Mouse (Mus musculus) lung, adult 2 months (tissue): ENCODE measurements around the gene Myt1l. TPM values are rescaled to one million over a fixed set of nuclear protein-coding genes. Genes with fewer than 3 reads are reported as not detected.

Source experiments
- DNase-seq: peaks from one replicate; pipeline ENCODE4 v3.0.0; 2022
- H3K4me1 ChIP-seq: fragments of 200-500 bp; 2 replicates; pipeline ENCODE4 v1.6.1; 2011; ENCODE audit warnings: low read length; ENCODE audit not compliant: control insufficient read depth, insufficient read depth
- H3K4me3 ChIP-seq: fragments of 200-500 bp; replicated peaks from 2 replicates; pipeline ENCODE3; 2011; ENCODE audit warnings: low read depth, mild to moderate bottlenecking, control low read depth, low read length; ENCODE audit errors: extremely low read depth
- CTCF ChIP-seq: fragments of 200-500 bp; IDR thresholded peaks from 2 replicates; pipeline ENCODE4 v1.5.1; 2011; ENCODE audit warnings: mild to moderate bottlenecking, low read length, control low read depth; ENCODE audit not compliant: insufficient read depth
- POLR2A ChIP-seq: fragments of 200-500 bp; IDR thresholded peaks from 2 replicates; pipeline ENCODE4 v1.6.1; 2011; ENCODE audit warnings: low read depth, mild to moderate bottlenecking, control low read depth, low read length, borderline replicate concordance; ENCODE audit errors: extremely low read depth
- WGBS: fragments of 180-500 bp; shearing (Covaris S2); methylation state at CpG from one replicate; pipeline ENCODE4 v1.1.7; 2018; 5-methylcytosine and 5-hydroxymethylcytosine counted together
- polyA plus RNA-seq: library from polyadenylated mRNA; depleted of rRNA; stranded (reverse); fragments of >200 nt; gene quantifications from 2 replicates; pipeline ENCODE4 v1.2.3, GENCODE M21; 2012

Gene Myt1l
- polyA plus RNA-seq, 1 experiment, result not detected

DNA sequence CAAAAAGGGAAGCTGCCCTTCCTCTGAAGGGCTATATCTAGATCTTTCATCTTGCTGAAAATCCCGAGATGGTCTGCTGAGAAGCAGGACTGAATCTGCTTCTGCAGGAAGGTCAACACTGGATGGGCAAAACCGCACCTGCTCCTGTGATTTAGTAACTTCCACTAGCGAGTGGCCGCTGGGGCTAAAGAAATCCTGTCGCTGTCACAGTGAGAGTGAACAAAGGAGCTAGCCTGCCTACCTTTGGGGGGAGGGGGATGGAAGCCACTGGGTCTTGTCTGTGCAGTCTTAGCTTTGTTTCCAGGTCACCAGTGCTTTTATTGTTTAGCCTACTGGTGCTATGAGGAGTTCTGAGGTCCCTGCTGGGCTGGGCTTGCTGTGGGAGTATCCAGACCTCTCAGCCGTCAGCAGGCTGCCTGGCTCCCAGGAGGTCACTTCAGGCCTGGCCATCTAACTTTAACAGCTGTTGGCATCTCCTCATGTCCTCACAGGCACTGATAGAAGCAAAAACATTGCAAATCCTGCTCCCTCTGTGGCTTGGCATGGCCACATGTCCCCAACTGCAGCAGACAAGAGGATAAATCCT lies 173.6 kb downstream of the Myt1l start:
- TF ChIP-seq POLR2A (no peak), CTCF (no peak)
- 31% methylated on average over 6 of the region's 6 CpGs for WGBS
- H3K4me1 ChIP-seq, result no peaks in the 10 kb centered on the region; the same call in 1 of the 2 replicates
- no peak overlapping the region for H3K4me3 ChIP-seq
- no peak for DNase-seq

DNA sequence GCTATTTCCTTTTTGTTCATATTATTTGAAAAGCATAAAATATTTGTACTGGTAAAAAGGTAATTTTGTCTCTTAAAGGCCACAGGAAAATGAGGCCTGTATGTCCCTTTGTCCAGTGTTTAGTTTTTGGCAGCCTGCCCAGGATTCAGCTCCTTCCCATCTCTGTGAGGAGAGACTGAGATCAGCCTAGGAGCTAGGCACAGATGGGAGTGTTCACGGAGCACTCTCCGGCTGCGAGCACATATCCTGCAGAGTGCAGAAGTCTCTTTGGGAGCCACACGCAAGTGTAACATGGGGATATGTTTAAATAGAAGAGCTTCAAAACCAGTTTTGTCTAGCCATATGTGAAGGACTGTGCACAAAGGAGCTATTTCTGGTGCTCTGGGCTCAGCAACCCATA lies 174.4 kb downstream of the Myt1l start:
- no peak for DNase-seq
- Histone ChIP-seq H3K4me3 (no peak overlapping the region), H3K4me1 (no peaks in the 10 kb centered on the region; the same call in 1 of the 2 replicates)
- TF ChIP-seq CTCF (no peak), POLR2A (no peak)
- WGBS, result 41% methylated on average over 4 of the region's 4 CpGs

DNA sequence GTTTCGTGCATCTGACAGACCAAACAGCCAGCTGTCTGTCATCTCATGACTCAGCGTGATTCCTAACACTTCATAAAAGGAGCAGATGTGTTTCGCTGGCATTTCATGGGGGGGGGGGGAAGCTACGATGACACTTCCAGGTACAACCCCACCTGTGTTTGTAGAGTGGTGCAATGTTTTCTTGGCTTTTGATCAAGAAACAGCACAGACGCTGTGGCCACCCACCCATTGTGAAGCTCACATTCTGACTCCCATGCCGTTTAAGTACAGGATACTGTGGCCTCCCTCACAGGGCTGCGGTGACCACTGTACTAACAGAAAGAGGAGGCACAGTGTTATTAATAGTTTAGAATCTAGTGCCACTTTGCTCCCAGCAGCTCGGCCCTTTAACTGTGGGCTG lies 175.4 kb downstream of the Myt1l start:
- 71% methylated on average over 8 of the region's 8 CpGs for WGBS
- H3K4me3 ChIP-seq, result no peak overlapping the region
- TF ChIP-seq POLR2A (no peak), CTCF (no peak)

DNA sequence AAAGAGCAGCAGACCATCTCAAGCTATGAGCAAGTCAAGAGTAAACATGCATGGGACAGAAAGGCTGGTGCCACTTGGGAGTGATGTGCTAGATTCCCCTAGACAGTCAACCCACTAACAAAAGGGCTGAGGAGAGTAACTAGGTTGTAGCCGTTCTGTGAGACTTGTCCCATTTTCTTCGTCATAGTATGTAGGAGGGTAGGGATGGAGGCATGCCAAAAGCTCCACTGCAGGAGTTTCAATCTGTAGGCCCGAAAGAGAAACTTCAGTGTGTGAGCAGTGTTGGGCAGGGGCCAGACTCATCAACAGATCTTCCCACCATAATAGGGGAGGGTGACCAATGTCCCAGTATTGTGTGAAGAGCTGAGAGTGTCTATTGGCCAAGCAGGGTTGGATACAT lies 178.9 kb downstream of the Myt1l start:
- Histone ChIP-seq H3K4me3 (no peak overlapping the region), H3K4me1 (no peaks in the 10 kb centered on the region)
- WGBS, result 61% methylated on average over 3 of the region's 3 CpGs
- no peak for DNase-seq
- no peak for TF ChIP-seq POLR2A
- TF ChIP-seq CTCF, result no peak

More for the DNA sequence above, 175.4 kb downstream of the Myt1l start:
- no peaks in the 10 kb centered on the region; the same call in 1 of the 2 replicates for H3K4me1 ChIP-seq
- no peak for DNase-seq

DNA sequence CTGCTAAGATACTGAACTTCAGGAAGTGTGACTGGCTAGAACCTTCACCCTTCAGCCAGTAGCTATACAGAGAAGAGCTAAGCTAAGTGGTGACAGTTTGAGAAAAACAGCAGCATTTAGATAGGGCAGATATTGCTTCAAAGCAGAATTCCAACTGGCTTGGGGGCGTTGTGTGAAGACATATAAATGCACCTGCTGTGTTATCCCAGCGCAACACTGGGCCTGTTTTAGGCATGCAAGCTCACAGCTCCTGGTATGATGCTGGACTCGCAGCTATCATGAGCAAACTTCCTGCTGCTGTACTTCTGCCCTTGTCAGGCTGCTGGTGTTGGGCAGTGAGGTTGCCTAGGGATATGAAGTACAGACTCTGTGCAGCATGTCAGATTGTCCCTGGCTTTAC lies 180.0 kb downstream of the Myt1l start:
- WGBS, result 67% methylated on average over 3 of the region's 3 CpGs
- no peak for TF ChIP-seq POLR2A
- no peak for TF ChIP-seq CTCF
- Histone ChIP-seq H3K4me3 (no peak overlapping the region), H3K4me1 (no peaks in the 10 kb centered on the region)
- no peak for DNase-seq

DNA sequence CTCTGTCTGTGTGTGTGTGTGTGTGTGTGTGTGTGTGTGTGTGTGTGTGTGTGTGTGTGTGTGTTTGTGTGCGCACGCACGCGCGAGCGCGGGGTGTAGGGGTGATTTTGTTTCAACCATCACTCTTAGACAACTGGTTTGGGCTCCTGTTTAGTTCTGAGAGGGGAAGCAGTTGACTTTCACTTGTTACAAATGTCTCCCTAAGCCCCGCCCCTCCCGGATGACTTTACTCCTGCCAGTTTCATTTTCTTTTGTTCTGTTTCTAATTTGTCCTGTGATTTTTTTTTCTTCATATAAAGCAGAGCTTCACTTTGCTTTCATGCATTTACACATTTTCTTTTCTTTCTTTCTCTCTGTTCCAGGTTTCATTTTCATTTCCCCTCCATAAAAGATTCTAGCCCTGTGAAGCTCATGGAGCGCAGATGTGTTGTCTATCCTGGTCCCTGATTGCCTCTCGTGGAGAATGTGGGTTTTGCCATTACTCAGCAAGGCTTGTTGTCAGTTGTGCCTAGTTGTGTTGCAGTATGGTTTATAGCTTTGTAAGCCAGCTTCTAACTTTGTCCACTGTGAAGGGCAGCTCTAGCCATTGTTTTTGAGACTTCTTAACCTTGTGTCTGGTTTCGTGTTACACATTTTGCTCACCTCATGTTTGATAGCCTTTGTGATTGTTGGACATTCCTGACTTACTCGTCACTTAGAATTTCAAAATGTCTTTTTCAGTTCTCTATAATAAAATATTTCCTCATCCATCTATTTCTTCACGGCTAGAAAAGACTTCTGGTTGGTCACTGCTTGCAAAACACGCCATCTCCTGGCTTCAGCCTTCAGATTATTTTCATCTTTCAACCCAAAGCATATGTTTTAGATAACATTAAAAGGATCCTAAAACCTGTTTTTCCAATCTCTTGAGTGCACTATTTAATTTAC lies 184.9 kb downstream of the Myt1l start:
- no peak overlapping the region for H3K4me3 ChIP-seq
- no peak for DNase-seq
- H3K4me1 ChIP-seq, result no peaks in the 10 kb centered on the region
- TF ChIP-seq POLR2A, result no peak
- no peak for TF ChIP-seq CTCF
- 66% methylated on average over 15 of the region's 15 CpGs for WGBS

DNA sequence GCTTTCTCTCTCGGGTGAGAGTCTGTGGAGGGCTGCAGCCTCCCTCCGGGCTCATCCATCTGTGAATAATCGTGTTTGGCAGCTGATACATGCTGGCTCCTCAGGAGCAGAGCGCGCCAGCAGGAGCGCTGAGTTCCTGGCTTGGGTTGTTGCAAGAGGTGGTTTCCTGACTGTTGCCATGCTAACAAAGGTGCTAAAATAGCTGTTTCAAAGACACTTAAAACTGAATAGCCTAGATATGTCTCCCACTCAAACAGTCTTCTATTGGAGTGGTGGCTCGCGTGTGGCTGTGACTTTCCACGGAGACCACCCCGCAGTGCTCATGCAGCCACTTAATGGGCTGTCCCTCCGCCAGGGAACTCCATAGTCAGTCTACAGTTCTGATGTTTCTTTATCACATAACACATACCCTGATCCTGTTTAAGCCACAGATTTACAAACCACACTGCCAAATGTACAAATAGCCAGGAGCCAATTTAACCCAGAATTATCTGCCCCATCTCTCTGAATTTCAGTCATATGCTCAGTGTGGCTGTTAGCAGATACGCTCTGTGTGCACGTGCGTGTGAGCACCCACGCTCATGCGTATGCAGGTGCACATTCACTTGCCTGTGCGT lies 195.6 kb downstream of the Myt1l start:
- TF ChIP-seq POLR2A, result no peak
- no peak for TF ChIP-seq CTCF
- Histone ChIP-seq H3K4me3 (no peak overlapping the region), H3K4me1 (no peaks in the 10 kb centered on the region)
- DNase-seq, result no peak
- 81% methylated on average over 17 of the region's 17 CpGs for WGBS

DNA sequence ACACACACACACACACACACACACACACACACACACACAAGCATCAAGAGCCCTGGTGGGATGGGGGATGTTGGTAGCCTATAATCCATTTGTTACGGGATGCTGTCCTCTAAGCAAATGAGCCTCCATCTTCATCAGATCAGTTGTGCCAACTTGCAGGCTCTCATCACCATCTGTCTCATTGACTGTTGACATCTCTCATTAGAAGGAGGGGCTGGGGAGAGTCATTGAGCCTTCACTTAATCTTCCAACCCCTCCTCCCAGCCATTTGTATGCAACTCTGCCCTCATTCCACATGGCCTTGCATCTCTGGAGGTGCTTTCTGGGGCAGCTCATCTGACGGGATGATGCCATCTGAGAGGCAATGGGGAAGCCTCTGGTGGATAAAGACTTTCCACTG lies 200.1 kb downstream of the Myt1l start:
- DNase-seq, result no peak
- H3K4me1 ChIP-seq, result no peaks in the 10 kb centered on the region
- 78% methylated on average over 2 of the region's 2 CpGs for WGBS

DNA sequence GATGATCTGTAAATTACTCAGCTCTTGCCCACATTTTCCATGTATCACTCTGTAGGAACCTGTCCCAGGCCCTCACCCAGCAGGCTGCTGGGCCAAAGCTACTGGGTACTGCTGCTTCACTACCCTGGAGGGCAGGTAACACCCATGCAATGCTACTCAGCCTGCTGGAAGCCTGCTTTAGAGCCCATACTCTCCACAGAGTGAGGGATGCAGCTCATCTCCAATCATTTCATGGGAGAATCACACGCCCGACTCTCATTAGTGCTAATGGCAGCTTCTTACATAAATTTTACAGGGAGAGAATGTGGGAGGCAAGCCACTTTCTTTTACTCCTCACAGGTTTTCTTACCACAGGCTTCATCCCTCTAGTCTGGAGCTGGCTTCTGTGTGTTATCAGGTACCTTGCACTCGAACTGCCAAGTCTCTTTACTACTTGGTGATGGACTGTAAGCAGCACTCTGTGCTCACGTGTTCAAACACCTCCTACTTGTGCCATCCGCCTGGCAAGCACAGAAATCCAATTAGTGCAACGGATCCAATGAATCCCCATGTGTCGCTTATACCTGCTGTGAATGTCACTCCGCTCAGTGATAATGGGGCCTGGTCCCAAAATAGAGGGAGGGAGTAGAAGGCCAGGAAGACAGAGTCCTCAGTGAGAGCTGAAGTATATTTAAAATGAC lies 212.3 kb downstream of the Myt1l start:
- no peaks in the 10 kb centered on the region for H3K4me1 ChIP-seq
- 70% methylated on average over 8 of the region's 8 CpGs for WGBS
- DNase-seq, result no peak
- TF ChIP-seq CTCF (no peak), POLR2A (no peak)
- H3K4me3 ChIP-seq, result no peak overlapping the region

More for the DNA sequence above, 200.1 kb downstream of the Myt1l start:
- TF ChIP-seq CTCF, result no peak
- no peak for TF ChIP-seq POLR2A
- H3K4me3 ChIP-seq, result no peak overlapping the region
